Mouse (Mus musculus): ENCODE measurements around the gene Cd28. TPM values are rescaled to one million over a fixed set of nuclear protein-coding genes. Genes with fewer than 3 reads are reported as not detected.

Cd28 gene
- polyA plus RNA-seq, 1 experiment: 0.45 TPM

DNA sequence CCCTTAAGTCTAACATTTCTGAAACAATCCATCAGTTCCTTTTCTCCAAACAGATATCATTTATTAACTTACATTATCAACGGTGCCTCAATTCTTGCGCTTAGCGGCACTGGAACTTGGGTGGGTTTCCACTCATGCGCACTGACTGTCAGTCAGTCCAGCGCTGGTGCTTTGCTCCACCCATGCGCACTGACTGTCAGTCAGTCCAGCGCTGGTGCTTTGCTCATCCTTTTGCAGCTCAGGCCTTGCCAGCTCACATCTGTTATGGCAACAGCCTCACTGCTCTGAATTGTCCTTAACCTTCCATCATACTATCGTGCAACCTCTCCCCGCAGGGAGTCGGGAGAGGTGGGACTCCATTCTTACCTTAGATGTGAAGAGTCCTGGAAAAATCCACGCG, 37.4 kb downstream of the Cd28 start:
- WGBS: 91% methylated on average over 12 of the region's 12 CpGs
- H3K4me3 ChIP-seq (replicated peaks; ENCODE audit: control insufficient read depth, low read depth, low read length): no peak overlapping the region
- H3K4me1 ChIP-seq (ENCODE audit: control insufficient read depth, insufficient read depth, low read length): no peaks in the 10 kb centered on the region
- TF ChIP-seq CTCF (IDR thresholded peaks at IDR 0.05; ENCODE audit: control insufficient read depth, insufficient read depth, low read length): no peak
- no peak for TF ChIP-seq POLR2A (IDR thresholded peaks at IDR 0.05; ENCODE audit: borderline replicate concordance, control insufficient read depth, low read depth, low read length)
- H3K27ac ChIP-seq (ENCODE audit: control insufficient read depth, insufficient read depth, low read depth, low read length, poor library complexity): no peak overlapping the region

DNA sequence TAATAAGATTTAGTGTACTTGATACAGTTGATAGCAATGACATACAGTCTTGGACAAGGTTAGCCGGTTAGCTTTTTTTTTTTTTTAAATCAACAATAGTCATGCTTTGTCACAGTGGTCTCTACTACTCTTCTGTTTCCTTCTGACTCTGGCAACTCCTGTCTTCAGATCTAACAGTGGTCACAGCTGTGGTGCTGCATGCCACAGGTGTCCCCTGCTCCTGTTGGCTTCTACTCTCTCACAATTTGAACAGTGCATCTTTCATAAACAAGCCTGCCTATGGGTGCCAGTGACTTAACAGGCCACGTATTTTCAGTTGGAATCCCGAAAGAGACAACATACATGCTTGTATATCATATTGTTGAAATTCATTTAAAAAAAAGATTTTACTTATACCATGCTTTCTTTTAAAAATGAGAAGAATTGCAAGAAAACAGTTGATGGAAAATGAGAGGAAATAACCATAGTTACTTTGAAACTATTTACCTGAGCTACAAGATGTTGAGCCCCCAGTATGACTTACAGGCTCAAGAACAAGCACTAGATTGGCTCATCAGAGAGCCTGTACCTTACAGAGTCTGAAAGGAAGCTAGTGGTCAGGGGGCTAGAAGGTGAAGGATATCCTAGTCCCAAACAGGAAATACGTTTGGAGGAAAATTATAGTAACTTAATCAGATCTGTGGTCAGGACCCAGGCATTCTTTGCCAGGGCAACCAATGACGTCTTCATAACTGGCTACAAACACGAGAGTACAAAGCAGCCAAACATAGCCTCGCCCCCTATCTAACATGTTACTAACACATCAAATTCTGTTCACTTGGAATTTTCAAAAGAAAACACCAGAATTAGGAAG, 39.0 kb downstream of the Cd28 start:
- 41% methylated on average over 7 of the region's 7 CpGs for WGBS
- Histone ChIP-seq H3K27ac (ENCODE audit: control insufficient read depth, insufficient read depth, low read depth, low read length, poor library complexity) (no peak overlapping the region), H3K4me1 (ENCODE audit: control insufficient read depth, insufficient read depth, low read length) (no peaks in the 10 kb centered on the region), H3K4me3 (replicated peaks; ENCODE audit: control insufficient read depth, low read depth, low read length) (no peak overlapping the region)
- TF ChIP-seq CTCF (IDR thresholded peaks at IDR 0.05; ENCODE audit: control insufficient read depth, insufficient read depth, low read length) (no peak), POLR2A (IDR thresholded peaks at IDR 0.05; ENCODE audit: borderline replicate concordance, control insufficient read depth, low read depth, low read length) (no peak)

DNA sequence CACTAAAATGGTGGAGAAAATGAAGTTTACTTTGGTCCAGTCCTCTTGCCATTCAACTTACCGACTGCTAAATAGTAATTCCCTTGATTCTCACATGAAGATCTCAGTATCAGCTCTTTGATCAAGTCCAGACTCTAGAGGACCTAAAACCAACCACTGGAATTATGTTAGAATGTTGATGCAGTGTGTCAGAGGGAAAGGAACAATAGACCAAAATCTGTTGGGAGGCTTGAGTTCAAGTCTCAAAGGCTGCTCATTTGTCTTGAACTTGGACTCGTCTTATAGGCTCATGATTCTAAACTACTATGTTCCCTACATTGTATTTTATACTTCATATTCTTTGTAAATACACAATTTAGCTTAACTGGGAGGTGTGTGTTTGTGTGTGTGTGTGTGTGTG, 41.0 kb downstream of the Cd28 start:
- no peaks in the 10 kb centered on the region for H3K4me1 ChIP-seq (ENCODE audit: control insufficient read depth, insufficient read depth, low read length)
- WGBS: 76% methylated on average over 2 of the region's 2 CpGs
- TF ChIP-seq CTCF (IDR thresholded peaks at IDR 0.05; ENCODE audit: control insufficient read depth, insufficient read depth, low read length): no peak

DNA sequence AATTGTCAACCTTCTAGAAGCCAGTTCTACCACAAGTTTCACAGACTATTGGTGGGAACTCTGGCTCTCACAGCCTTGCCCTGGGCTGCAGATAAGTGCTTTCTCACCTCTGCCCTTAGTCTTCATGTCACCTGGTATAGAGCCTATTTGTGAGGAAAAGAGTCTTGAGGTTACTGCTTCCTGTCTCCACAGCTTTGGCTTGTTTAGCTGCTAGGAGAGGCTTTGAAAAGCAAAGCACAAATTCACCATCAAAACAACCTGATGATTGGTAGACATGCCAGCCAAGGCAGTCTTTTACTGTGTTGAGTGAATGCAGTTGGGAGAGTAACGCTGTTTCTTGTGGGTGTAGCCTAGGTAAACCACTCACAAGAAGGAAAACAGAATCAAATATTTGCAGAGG, 41.6 kb downstream of the Cd28 start:
- TF ChIP-seq POLR2A (IDR thresholded peaks at IDR 0.05; ENCODE audit: borderline replicate concordance, control insufficient read depth, low read depth, low read length) (no peak), CTCF (IDR thresholded peaks at IDR 0.05; ENCODE audit: control insufficient read depth, insufficient read depth, low read length) (no peak)
- 76% methylated on average over 1 of the region's 1 CpGs for whole genome bisulfite sequencing
- Histone ChIP-seq H3K27ac (ENCODE audit: control insufficient read depth, insufficient read depth, low read depth, low read length, poor library complexity) (no peak overlapping the region), H3K4me1 (ENCODE audit: control insufficient read depth, insufficient read depth, low read length) (no peaks in the 10 kb centered on the region), H3K4me3 (replicated peaks; ENCODE audit: control insufficient read depth, low read depth, low read length) (no peak overlapping the region)

More for the DNA sequence above, 41.0 kb downstream of the Cd28 start:
- H3K4me3 ChIP-seq (replicated peaks; ENCODE audit: control insufficient read depth, low read depth, low read length): no peak overlapping the region
- H3K27ac ChIP-seq (ENCODE audit: control insufficient read depth, insufficient read depth, low read depth, low read length, poor library complexity): no peak overlapping the region

GRCm38 (mm10) chr1:60759563-60760335, 43.1 kb downstream of the Cd28 start:
- H3K27ac ChIP-seq (ENCODE audit: control insufficient read depth, insufficient read depth, low read depth, low read length, poor library complexity): no peak overlapping the region
- TF ChIP-seq POLR2A (IDR thresholded peaks at IDR 0.05; ENCODE audit: borderline replicate concordance, control insufficient read depth, low read depth, low read length): no peak
- no peak for TF ChIP-seq CTCF (IDR thresholded peaks at IDR 0.05; ENCODE audit: control insufficient read depth, insufficient read depth, low read length)
- 33% methylated on average over 7 of the region's 7 CpGs for WGBS
- no peak overlapping the region for H3K4me3 ChIP-seq (replicated peaks; ENCODE audit: control insufficient read depth, low read depth, low read length)
- no peaks in the 10 kb centered on the region for H3K4me1 ChIP-seq (ENCODE audit: control insufficient read depth, insufficient read depth, low read length)

- Histone ChIP-seq H3K27ac (ENCODE audit: control insufficient read depth, insufficient read depth, low read depth, low read length, poor library complexity) (no peak overlapping the region), H3K4me3 (replicated peaks; ENCODE audit: control insufficient read depth, low read depth, low read length) (no peak overlapping the region), H3K4me1 (ENCODE audit: control insufficient read depth, insufficient read depth, low read length) (no peaks in the 10 kb centered on the region)
- 77% methylated on average over 3 of the region's 3 CpGs for WGBS
- no peak for TF ChIP-seq CTCF (IDR thresholded peaks at IDR 0.05; ENCODE audit: control insufficient read depth, insufficient read depth, low read length)
- TF ChIP-seq POLR2A (IDR thresholded peaks at IDR 0.05; ENCODE audit: borderline replicate concordance, control insufficient read depth, low read depth, low read length): no peak
These were observed 43.9 kb downstream of the Cd28 start for GRCm38 (mm10) chr1:60760475-60760874.

DNA sequence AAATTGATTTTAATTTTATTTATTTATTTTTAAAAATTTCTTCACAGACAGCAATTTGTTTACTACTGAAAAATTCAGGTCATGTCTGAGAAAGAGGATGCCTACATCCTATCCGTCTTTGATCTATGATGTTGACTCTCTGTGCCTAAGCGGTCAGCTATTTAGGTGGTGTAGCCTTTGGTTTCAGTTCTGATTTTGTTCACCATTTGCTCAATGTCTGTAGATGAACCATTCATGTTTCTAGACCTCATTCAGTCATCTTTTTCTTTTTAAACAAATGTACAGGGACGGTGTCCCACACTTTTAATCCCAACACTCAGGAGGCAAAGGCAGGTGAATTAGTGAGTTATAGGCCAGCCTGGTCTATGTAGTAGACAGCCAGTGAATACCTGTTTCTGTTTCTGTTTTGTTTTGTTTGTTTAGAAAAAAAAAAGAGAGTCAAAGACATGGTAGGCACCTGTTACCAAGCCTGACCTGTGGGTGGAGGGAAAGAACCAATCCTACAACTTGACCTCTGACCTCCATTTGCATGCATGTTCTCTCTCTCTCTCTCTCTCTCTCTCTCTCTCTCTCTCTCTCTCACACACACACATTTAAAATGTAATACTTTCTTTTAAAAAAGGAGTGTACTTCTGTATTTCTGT, 45.0 kb downstream of the Cd28 start:
- Histone ChIP-seq H3K4me1 (ENCODE audit: control insufficient read depth, insufficient read depth, low read length) (no peaks in the 10 kb centered on the region), H3K4me3 (replicated peaks; ENCODE audit: control insufficient read depth, low read depth, low read length) (no peak overlapping the region), H3K27ac (ENCODE audit: control insufficient read depth, insufficient read depth, low read depth, low read length, poor library complexity) (no peak overlapping the region)
- TF ChIP-seq POLR2A (IDR thresholded peaks at IDR 0.05; ENCODE audit: borderline replicate concordance, control insufficient read depth, low read depth, low read length): no peak
- no peak for TF ChIP-seq CTCF (IDR thresholded peaks at IDR 0.05; ENCODE audit: control insufficient read depth, insufficient read depth, low read length)
- WGBS: 89% methylated on average over 3 of the region's 3 CpGs

DNA sequence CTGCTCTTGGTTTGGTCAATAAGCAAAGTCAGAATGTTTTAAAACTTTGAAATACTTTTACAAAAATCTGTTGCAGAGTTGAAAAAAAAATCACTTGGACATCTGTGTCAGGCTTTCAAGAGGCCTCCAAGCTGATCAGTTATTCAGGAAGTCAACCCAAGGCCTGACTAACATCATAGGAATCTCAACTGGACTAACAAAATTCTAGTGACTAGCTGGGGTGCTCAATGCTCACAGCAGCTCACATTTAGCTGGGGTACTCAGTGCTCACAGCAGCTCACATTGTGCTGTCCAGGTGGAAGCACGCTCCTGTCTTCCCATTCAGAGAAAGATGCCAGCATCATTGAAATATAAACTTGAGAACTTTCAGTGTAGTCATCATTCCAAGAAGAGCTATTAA, 45.9 kb downstream of the Cd28 start:
- 89% methylated on average over 1 of the region's 1 CpGs for WGBS
- Histone ChIP-seq H3K27ac (ENCODE audit: control insufficient read depth, insufficient read depth, low read depth, low read length, poor library complexity) (no peak overlapping the region), H3K4me3 (replicated peaks; ENCODE audit: control insufficient read depth, low read depth, low read length) (no peak overlapping the region)

More for the DNA sequence above, 45.9 kb downstream of the Cd28 start:
- H3K4me1 ChIP-seq (ENCODE audit: control insufficient read depth, insufficient read depth, low read length): no peaks in the 10 kb centered on the region
- TF ChIP-seq CTCF (IDR thresholded peaks at IDR 0.05; ENCODE audit: control insufficient read depth, insufficient read depth, low read length) (no peak), POLR2A (IDR thresholded peaks at IDR 0.05; ENCODE audit: borderline replicate concordance, control insufficient read depth, low read depth, low read length) (no peak)

Data from bone marrow, adult 2 months (tissue).